Mouse (Mus musculus) kidney, postnatal 0 days (tissue): ENCODE data around the gene Tial1. TPM values are rescaled to one million over a fixed set of nuclear protein-coding genes. Genes with fewer than 3 reads are reported as not detected.

Experiments
- ATAC-seq: fragments of 200-750 bp; cut with Nextera tagmentation; replicated peaks from 2 replicates; pipeline ENCODE4 v1.8.0; 2017; ENCODE audit warnings: low read depth, moderate number of reproducible peaks, moderate TSS enrichment, moderate library complexity; ENCODE audit not compliant: low FRiP score
- DNase-seq: peaks from one replicate; pipeline ENCODE4 v3.0.0-alpha.2; 2016; ENCODE audit warnings: low spot score
- H3K27ac ChIP-seq: fragments of 300-500 bp; sonication (generic); 2 replicates; pipeline ENCODE4 v1.5.1; 2014; ENCODE audit warnings: mild to moderate bottlenecking
- H3K27me3 ChIP-seq: fragments of 300-500 bp; sonication (generic); 2 replicates; pipeline ENCODE4 v1.6.1; 2014; ENCODE audit warnings: low read length, mixed read lengths; ENCODE audit not compliant: insufficient read depth
- H3K36me3 ChIP-seq: fragments of 300-500 bp; sonication (generic); 2 replicates; pipeline ENCODE4 v1.6.1; 2014; ENCODE audit warnings: low read length, mixed read lengths; ENCODE audit not compliant: insufficient read depth
- H3K4me1 ChIP-seq: fragments of 300-500 bp; sonication (generic); replicated peaks from 2 replicates; pipeline ENCODE4 v1.6.1; 2014; ENCODE audit warnings: antibody characterized with exemption, low read length, mixed read lengths; ENCODE audit not compliant: insufficient read depth
- H3K4me2 ChIP-seq: fragments of 300-500 bp; sonication (generic); 2 replicates; pipeline ENCODE4 v1.6.1; 2014; ENCODE audit warnings: mild to moderate bottlenecking, low read length, moderate library complexity, mixed read lengths
- H3K4me3 ChIP-seq: fragments of 300-500 bp; sonication (generic); replicated peaks from 2 replicates; pipeline ENCODE4 v1.5.1; 2014; ENCODE audit warnings: low read depth, low read length
- H3K9ac ChIP-seq: fragments of 300-500 bp; sonication (generic); 2 replicates; pipeline ENCODE4 v1.6.1; 2014; ENCODE audit warnings: low read depth, low read length
- H3K9me3 ChIP-seq: fragments of 300-500 bp; sonication (generic); replicated peaks from 2 replicates; pipeline ENCODE4 v1.6.1; 2016; ENCODE audit warnings: low read length, inconsistent platforms, mixed read lengths
- CTCF ChIP-seq: IDR thresholded peaks from 2 replicates; pipeline ENCODE4 v1.5.1; 2016; ENCODE audit warnings: antibody characterized with exemption, low read depth, mild to moderate bottlenecking, moderate library complexity
- WGBS: fragments of 180-500 bp; shearing (Covaris S2); extraction: QIAGEN DNeasy Blood & Tissue Kit; methylation state at CpG from one replicate; pipeline ENCODE4 v1.1.7; 2014; 5-methylcytosine and 5-hydroxymethylcytosine counted together
- polyA plus RNA-seq: library from polyadenylated mRNA; unstranded; fragments of >200 nt; fragmentation: Nextera tagmentation; extraction: Ambion mirVana; gene quantifications from 2 replicates; pipeline ENCODE4 v1.2.1, GENCODE M21; 2015

The Tial1 gene
- polyA plus RNA-seq, 1 experiment from 2014 or later = 21.4 TPM

GRCm38 (mm10) chr7:128440584-128440983, 20.9 kb downstream of the Tial1 start:
- Histone ChIP-seq H3K27me3 (no peaks in the 10 kb centered on the region), H3K9ac (no peak overlapping the region), H3K4me1 (no peaks in the 10 kb centered on the region), H3K4me3 (no peak overlapping the region), H3K27ac (no peak overlapping the region), H3K4me2 (no peak overlapping the region), H3K9me3 (no peaks in the 10 kb centered on the region), H3K36me3 (peaks cover 29% of the 10 kb centered on the region)
- TF ChIP-seq CTCF = no peak
- no peak for DNase-seq
- 87% methylated on average over 2 of the region's 2 CpGs for WGBS
- no peak for ATAC-seq

GRCm38 (mm10) chr7:128439251-128439650, 22.3 kb downstream of the Tial1 start:
- ATAC-seq = no peak

GRCm38 (mm10) chr7:128438131-128438530, 23.4 kb downstream of the Tial1 start:
- H3K27ac ChIP-seq = no peak overlapping the region
- no peak for TF ChIP-seq CTCF
- no peak overlapping the region for H3K4me2 ChIP-seq
- H3K4me3 ChIP-seq = no peak overlapping the region
- H3K27me3 ChIP-seq = no peaks in the 10 kb centered on the region
- no peaks in the 10 kb centered on the region for H3K9me3 ChIP-seq
- DNase-seq (no peak), ATAC-seq (no peak)
- no peak overlapping the region for H3K9ac ChIP-seq
- H3K4me1 ChIP-seq = no peaks in the 10 kb centered on the region
- peaks cover 13% of the 10 kb centered on the region for H3K36me3 ChIP-seq

More at GRCm38 (mm10) chr7:128439251-128439650, 22.3 kb downstream of the Tial1 start:
- no peak for TF ChIP-seq CTCF
- Histone ChIP-seq H3K4me3 (no peak overlapping the region), H3K27ac (no peak overlapping the region), H3K36me3 (peaks cover 19% of the 10 kb centered on the region), H3K9me3 (no peaks in the 10 kb centered on the region), H3K4me2 (no peak overlapping the region), H3K9ac (no peak overlapping the region), H3K4me1 (no peaks in the 10 kb centered on the region), H3K27me3 (no peaks in the 10 kb centered on the region)
- DNase-seq = no peak
- 94% methylated on average over 6 of the region's 6 CpGs for WGBS

- H3K27me3 ChIP-seq = no peaks in the 10 kb centered on the region
- H3K4me2 ChIP-seq = no peak overlapping the region
- H3K9ac ChIP-seq = no peak overlapping the region
- H3K4me1 ChIP-seq = no peaks in the 10 kb centered on the region
- no peak overlapping the region for H3K4me3 ChIP-seq
- no peak for ATAC-seq
- DNase-seq = no peak
- H3K9me3 ChIP-seq = no peaks in the 10 kb centered on the region
- TF ChIP-seq CTCF = peak; percentile 49
- 48% methylated on average over 1 of the region's 1 CpGs for WGBS
- no peaks in the 10 kb centered on the region for H3K36me3 ChIP-seq
- no peak overlapping the region for H3K27ac ChIP-seq
Observed at GRCm38 (mm10) chr7:128433213-128433612, 28.3 kb downstream of the Tial1 start.

GRCm38 (mm10) chr7:128432574-128432973, 28.9 kb downstream of the Tial1 start:
- no peaks in the 10 kb centered on the region for H3K27me3 ChIP-seq
- no peak overlapping the region for H3K27ac ChIP-seq
- DNase-seq (no peak), ATAC-seq (no peak)
- no peaks in the 10 kb centered on the region for H3K36me3 ChIP-seq
- no peak overlapping the region for H3K4me3 ChIP-seq
- no peak overlapping the region for H3K4me2 ChIP-seq
- H3K9ac ChIP-seq = no peak overlapping the region
- no peaks in the 10 kb centered on the region for H3K4me1 ChIP-seq
- H3K9me3 ChIP-seq = no peaks in the 10 kb centered on the region
- WGBS = 72% methylated on average over 10 of the region's 10 CpGs
- TF ChIP-seq CTCF = no peak

- DNase-seq = no peak
- H3K9me3 ChIP-seq = no peaks in the 10 kb centered on the region
- no peak for TF ChIP-seq CTCF
- H3K36me3 ChIP-seq = no peaks in the 10 kb centered on the region
- H3K27ac ChIP-seq = no peak overlapping the region
- H3K27me3 ChIP-seq = peaks cover 19% of the 10 kb centered on the region
- no peak overlapping the region for H3K4me3 ChIP-seq
- no peak for ATAC-seq
- no peak overlapping the region for H3K9ac ChIP-seq
- peaks cover 3% of the 10 kb centered on the region; the same call in 1 of the 2 replicates for H3K4me1 ChIP-seq
- no peak overlapping the region for H3K4me2 ChIP-seq
- 74% methylated on average over 3 of the region's 3 CpGs for whole genome bisulfite sequencing
Observed at GRCm38 (mm10) chr7:128422491-128422890, 39.0 kb downstream of the Tial1 start.

- H3K4me3 ChIP-seq = no peak overlapping the region
- H3K36me3 ChIP-seq = no peaks in the 10 kb centered on the region
- no peak for TF ChIP-seq CTCF
- no peak overlapping the region for H3K27ac ChIP-seq
- H3K4me1 ChIP-seq = peaks cover 7% of the 10 kb centered on the region; the same call in 1 of the 2 replicates
- H3K9ac ChIP-seq = no peak overlapping the region
- H3K27me3 ChIP-seq = peaks cover 27% of the 10 kb centered on the region
- no peak for DNase-seq
- ATAC-seq = no peak
- WGBS = 77% methylated on average over 7 of the region's 7 CpGs
- H3K9me3 ChIP-seq = no peaks in the 10 kb centered on the region
- H3K4me2 ChIP-seq = no peak overlapping the region
Observed at GRCm38 (mm10) chr7:128421701-128422100, 39.8 kb downstream of the Tial1 start.
